Mouse (Mus musculus): ENCODE measurements around the gene Rgs3.

GRCm38 (mm10) chr4:62652215-62652614, 92.6 kb downstream of the Rgs3 start:
- TF ChIP-seq CTCF (IDR thresholded peaks at IDR 0.05; ENCODE audit: extremely low read depth, insufficient read length, insufficient replicate concordance, low read depth, low read length): no peak
- TF ChIP-seq POLR2A (IDR thresholded peaks at IDR 0.05; ENCODE audit: low read depth, low read length): no peak

Measured in small intestine, adult 2 months (tissue).